Mouse (Mus musculus) ovary, postnatal 10 days (tissue): ENCODE measurements around the gene Wbp2nl.

Experiments
- DNase-seq: peaks from one replicate; pipeline ENCODE4 v3.0.0; 2022; ENCODE audit warnings: low spot score

Gene Wbp2nl

DNA sequence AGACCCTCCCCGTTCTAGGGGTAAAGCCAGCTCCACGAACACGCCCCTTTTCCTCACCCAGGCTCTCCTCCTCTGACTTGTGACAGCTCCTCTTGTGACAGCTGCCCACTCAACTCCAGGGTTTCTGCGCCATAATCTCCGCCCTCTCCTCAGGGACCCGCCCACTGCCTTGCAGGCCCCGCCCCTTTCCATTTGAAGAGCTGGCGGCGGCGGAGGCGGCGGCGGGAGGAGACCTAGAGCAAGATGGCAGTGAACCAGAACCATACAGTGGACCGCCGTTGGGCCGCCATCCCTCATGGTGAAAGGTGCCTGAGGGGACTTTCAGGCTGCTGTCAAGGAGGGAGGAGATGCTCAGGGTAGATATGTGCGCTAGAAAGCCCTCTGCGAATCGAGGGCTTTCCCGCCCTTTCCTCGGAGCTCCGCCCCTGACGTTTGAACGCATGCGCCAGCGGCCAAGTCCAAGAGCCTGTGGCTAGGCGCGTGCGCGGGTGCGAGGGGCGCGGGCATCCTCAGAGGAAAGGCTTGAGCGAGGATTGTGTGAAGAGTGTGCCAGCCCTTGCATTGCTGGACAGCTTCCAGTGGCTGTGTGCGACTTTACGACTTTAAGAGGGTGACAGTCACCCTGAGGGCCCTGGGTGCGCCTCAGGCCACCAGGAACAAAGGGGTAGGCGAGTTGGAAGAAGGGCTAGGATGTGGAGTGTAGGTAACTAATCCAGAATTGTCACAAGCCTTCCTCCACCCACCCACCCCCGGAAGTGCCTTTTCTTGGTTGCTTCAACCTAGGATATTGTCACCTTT lies at the start of gene Wbp2nl:
Gene Wbp2nl, plus strand, starts transcription at position 191 of the 798 bp plus-strand sequence.
- no peak for DNase-seq

DNA sequence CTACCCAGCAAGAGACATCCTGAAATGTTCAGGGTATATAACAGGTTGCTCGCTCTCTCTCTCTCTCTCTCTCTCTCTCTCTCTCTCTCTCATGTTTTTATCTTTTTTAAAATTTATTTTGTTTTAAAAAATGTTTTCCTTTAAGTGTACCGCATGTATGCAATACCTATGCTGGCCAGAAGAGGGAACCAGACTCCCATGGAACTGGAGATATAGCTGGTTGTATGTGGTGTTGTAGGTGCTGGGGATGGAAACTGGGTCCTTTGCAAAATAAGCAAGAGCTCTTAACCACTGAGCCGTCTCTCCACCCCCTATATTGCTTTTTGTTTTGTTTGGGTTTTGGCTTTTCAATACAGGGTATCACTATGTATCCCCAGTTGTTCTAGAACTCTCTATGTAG lies 47.2 kb upstream of the Wbp2nl start:
- no peak for DNase-seq

DNA sequence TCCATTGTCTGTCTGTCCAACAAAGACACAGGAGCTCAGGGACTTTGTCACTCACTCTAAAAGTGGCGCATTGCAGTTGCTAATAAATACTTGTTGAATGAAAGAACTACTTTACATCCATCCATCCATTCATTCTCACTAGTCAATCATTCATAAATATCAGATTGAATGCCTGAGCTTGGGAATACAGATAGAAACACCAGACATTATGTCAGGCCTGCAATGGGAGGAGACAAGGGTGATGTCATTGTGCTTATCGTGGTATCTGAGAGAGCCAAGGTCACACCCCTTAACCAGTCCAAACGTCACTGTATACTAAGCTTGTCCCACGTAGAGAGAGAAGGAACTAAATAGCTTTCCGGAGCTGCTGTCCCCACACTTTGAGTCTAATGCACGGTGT lies 46.7 kb upstream of the Wbp2nl start, which contains the start of gene 1500009C09Rik:
Gene 1500009C09Rik, plus strand, starts transcription at position 301 of the 400 bp plus-strand sequence.
- DNase-seq = no peak

DNA sequence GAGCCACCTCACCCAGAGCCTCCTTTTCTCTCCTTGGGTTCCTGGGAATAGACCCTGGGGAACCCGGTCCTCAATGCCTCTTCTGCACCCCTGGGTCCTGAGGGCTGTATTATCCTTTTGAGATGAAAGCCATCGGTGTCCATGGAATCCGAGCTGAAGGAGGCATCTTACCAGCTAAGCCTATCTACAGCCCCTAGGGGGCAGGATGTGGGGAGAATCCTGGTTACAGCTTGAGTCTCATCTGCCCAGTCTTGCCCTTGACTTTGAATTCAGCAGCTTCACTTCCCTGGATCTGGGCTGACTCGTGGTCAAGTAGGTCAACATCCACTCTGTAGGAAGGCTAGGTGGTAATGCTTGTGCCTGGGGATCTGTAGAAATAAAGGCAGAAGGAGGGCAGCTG lies 43.5 kb upstream of the Wbp2nl start:
- DNase-seq = no peak

DNA sequence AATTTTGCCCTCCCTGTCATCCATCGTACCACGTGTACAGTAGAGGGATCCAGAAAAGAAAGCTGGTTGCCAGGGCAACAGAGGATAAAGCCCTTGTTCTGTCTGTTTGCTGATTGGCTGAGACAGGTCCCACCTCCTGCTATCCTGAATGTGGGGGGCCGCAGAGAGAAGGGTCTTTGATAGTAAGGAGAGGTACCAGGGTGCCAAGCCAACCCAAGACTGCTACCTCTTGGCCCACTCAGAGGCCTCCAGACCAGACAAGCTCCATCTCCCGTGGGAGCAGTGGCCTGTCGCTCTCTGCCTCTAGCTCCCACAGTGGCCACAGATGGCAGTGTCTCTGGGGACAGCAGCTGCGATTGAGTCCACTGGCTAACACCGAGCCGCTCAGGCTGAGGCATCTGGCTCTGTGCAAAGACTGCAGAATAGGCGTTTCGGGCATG lies 42.8 kb upstream of the Wbp2nl start:
- no peak for DNase-seq

DNA sequence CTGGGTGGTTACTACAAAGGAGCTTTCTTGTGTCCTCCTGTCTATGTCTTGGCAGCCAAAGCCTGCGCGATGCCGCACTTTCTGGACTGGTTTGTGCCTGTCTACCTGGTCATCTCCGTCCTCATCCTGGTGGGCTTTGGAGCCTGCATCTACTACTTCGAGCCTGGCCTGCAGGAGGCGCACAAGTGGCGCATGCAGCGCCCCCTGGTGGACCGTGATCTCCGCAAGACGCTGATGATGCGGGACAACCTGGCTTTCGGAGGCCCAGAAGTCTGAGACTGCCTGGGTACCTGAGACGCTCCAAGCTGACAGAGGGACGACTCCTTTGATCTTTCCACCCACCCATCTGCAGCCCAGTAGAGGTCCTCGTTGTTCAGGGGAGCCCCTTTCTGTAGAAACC lies 39.2 kb upstream of the Wbp2nl start:
- DNase-seq = no peak

DNA sequence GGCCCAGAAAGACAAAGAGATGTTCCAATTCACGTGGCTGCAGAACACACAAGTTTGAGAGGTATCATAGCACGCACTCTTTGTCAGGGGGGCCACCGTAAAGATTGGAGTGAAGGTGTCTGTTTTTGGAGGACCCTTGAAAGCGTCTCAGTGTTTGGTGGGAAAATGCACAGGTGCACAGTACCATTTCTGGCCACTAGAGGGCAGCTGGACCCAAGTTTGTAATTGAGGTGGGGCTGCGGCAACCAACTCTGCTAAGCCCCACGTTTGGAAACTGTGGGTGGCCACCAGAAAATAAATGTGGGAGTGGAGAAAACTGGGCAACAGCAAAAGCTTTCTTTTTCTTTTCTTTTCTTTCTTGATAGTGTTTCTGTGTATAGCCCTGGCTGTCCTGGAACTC lies 32.4 kb upstream of the Wbp2nl start:
- no peak for DNase-seq

DNA sequence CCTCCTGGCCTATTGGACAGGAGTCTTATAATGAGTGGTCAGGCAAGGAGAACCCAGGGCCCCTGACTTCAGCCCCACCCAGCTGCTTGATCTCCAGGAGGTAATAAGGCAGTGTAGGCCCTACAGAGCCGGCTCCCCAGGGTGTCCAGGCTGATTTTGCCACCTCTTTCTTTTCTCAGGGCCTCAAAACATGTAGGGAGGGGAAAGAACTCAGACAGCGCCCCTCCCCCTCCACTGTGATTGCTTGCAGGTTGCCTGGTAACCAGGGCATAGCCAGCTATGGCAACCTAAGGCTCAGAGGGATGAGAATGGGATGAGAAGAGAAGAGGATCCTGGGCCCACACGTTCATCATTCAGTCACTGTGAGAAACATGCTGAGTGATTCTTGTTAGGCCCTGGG lies 30.6 kb upstream of the Wbp2nl start:
- DNase-seq = no peak

DNA sequence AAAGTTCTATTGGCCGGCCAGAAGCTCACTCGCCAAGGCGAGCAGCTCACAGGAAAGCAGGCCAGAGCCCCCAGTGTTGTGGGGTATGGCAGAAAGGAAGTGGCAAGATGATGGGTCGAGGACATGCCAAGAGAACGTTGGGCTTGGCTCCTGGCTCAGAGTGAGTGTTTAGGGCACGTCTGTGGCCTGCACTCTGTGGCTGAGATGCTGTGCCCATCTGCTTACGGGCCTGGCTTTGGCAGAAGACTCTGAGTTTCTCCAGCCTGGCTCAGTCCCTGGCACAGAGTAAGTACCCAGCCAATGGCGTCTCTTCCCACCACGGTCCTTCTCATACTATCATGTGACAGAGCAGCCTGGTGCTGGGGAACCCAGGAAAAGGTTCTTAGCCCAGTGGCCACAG lies 30.0 kb upstream of the Wbp2nl start:
- DNase-seq = no peak

DNA sequence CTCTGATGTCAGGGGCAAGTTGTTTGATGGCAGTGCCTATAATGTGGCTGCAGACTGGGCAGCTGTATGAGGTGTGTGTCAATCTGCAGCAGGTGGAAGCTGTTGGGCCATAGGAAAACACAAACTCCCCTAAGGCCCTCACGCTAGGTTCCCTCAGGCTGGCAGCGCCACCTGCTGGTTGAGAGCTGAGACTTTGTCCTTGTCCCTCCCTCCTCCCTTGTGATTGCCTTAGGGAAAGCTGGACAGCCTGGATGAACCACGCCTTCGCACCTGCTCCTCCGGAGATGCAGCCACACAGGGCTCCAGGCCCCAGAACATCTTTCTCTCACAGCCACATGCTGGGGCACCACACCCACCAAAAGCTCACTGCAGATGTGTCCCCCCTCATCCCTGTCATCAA lies 27.6 kb upstream of the Wbp2nl start:
- DNase-seq = peak; percentile 37

DNA sequence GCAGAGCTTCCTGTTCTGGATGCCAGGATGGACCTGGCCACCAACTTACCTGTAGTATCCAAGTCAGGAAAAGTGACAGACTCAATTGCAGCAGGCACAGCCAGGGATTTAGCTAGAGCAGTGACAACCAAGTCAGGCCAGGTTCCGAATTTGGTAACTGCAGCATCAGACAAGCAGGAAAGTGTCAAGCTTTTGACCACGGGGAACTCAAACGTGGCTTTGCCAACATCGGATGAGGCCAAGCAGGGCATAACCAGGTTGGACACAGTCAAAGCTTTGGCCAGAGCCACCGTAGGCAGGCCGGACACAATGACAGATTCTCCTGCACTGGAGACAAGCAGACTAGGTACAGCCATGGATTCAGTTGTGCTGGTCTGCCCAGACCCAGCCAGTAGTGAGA lies 26.5 kb upstream of the Wbp2nl start:
- no peak for DNase-seq

DNA sequence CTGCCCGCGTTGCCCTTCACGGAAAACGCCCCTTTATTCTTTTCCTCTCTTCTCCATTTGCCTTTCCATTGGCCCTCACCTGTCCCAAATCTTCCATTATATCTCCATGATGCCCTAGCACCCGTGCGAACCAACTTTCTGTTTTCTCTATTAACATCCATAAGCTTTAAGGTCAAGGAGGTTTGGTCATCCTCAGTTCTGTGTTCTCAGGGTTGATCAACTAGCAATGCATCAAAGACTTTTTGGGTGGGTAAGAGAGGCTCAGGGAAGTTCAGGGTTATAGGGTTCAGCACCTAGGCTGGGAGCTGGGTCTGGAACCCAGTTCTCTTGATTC lies 24.2 kb upstream of the Wbp2nl start, which contains the start of gene Sept3:
Gene Sept3, plus strand, starts transcription at position 301 of the 334 bp plus-strand sequence.
- no peak for DNase-seq

DNA sequence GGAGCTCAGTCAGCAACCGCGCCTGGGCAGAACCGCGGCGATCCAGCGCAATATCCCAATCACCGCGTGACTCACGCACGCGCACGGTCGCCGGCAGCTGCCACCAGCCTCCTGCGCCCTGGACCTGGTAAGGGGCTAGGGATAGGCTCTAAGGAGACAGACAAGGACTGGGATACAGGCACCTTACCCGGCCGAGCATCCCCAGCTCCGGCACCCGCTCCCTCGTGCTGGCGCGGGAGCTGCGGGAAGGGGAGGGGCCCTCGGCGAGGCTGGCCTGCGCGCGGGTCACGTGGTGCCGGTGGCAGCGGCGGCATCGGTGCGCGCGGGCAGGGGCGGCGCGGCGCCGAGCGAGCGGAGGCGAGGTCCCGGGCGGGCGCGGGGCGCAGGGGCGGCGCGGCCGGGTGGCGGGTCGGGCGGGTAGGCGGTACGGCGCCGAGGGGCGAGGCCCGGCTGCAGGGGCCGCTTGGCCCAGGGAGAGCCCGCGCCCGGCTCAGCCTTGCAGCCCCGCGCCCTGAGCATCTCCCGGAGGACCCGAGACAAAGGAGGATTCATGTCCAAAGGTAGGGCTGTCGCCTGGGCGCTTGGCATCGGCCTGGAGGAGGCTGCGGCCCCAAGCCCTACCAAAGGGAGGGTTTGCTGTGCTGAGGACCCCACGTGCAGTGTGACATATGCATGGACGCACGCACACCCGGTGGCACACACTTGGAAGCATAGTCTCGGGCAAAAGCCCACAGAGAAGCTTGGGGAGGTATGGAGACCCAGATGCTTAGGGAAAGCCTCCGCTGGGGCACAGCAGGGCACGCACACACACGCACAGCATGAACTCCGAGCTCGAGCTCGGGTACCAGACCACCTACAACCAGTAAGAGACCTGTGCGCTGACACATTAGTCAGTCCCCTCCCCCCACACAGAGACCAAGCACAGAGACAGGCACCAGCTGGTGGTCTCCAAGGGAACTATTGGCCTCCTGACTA lies 23.5 kb upstream of the Wbp2nl start:
- no peak for DNase-seq

DNA sequence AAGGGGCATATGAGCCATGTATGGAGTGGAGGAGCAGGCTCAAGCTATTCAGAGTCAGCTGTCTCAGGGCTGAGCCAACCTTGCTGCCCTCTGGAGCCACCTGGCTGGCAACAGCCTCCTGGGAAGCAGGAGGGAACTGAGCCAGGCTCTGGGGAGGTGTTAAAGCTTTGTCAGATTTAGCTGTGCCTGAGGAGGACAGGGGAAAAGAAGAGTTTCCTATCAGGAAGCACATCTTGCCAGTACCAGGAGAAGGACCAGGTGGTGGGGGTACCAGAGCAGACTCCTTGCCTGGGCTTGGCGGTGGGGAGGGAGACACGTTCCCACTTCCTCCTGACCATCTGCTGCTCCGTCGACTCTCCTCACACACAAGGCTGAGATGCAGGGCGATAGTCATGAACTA lies 21.2 kb upstream of the Wbp2nl start:
- no peak for DNase-seq

DNA sequence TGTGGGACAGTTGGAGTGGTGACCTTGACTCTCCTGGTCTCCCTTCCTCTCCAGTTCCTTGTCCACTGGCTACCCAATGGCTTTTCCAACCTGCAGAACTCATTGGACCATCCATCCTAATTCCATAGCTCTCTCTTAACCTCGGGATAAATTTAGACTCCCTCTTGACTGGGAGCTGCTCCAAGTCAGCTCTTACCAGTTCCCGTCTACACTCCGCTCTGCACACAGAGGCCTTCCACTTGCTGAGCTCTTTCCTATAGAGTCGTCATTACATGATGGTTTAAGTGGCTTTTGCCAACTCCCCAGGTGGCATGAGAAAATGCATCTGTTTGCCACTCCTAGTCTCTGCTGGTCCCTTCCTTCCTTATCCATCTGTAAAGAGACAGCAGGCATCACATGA lies 18.1 kb upstream of the Wbp2nl start:
- DNase-seq = no peak

DNA sequence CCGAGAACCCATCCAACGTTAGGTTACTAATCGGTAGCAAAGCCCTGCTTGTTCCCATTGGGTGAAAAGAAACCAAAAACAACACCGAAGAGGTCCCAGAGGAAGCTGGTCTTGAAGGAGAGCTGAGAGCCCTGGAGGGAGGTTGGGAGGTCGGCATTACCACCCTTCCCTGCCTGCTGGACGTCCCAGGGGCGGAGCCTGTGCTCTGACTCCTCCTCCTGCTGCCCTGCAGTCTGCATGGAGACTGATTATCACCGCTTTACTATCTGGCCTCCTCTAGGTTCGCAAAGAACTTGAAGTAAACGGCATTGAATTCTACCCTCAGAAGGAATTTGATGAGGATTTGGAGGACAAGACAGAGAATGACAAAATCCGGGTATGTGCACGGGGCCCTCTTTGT lies 12.6 kb upstream of the Wbp2nl start:
- DNase-seq = no peak

DNA sequence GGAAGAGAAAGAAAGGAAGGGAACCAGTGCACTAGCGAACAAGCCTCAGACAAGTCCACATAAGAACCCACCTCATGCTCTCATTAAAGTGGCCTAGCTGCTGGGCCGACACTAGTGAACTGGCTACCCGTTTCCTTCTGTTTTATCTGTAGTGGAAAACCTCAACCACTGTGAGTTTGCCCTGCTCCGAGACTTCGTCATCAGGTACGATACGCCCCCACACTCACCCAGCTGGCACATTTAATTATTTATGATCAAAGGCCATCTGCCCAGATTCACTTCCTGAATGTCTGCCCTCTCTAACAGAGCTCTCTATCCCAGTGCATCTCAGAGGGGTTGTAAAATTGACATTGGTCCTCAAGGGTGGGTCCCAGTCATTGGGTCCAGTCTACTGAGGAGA lies 8.5 kb upstream of the Wbp2nl start:
- DNase-seq = no peak

DNA sequence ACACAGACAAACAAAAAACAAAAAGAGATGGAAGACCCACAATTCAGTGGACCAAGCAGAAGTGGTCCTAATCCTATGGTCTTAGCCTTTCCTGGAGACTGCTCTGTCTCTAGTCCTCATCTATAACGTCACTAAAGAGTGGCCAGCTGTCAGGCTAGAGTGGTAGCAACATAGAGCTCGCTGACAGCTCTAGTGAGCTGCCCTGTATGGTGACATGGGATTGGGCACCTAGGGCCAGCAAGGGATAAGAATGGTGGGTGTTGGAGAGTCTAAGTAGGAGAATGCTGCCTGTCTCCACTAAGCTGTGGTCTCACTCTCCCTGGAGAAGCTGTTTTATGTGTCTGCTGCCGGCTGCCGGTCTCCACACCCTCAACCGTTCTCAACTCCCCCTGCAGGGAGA lies 5.9 kb upstream of the Wbp2nl start:
- no peak for DNase-seq

DNA sequence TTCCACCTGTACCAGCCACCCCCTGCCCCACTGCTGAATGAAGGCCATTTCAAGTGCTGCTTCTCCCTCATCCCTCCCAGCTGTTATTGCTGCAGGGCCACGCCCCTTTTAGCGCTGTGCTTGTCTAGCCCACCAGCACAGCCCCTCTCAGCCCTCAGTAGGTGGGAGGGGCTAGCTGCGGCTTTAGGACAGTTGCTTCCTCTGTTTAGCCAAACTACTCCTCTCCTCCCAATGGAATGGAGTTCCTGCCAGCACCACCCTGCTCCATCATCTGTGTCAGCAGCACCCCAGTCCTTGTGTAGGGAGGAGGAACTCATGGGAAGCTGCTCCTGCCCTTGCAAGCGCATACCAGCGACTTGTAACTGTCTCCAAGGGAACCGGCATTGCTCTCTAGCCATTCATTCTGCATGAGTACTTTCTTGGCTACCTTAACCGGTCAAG lies 5.5 kb upstream of the Wbp2nl start:
- DNase-seq = no peak

DNA sequence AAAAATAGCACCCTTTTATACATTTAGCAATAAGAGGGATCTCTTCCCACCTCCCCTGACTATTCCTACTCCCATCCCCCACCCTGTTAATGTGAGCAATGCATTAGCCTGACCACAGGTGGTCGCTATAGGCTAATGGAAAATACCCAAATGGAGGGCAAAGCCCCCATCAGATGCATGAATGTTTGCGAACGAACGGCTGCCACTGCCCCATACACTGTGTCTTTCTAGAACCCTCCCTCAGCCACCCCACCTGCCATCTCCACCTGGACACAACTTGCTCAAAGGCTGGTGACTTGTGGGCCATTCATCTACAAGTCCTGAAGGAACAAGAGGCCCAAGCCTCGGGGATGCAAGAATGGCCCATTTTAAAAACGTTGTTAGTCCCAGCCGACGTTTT lies 4.7 kb upstream of the Wbp2nl start:
- DNase-seq = no peak

DNA sequence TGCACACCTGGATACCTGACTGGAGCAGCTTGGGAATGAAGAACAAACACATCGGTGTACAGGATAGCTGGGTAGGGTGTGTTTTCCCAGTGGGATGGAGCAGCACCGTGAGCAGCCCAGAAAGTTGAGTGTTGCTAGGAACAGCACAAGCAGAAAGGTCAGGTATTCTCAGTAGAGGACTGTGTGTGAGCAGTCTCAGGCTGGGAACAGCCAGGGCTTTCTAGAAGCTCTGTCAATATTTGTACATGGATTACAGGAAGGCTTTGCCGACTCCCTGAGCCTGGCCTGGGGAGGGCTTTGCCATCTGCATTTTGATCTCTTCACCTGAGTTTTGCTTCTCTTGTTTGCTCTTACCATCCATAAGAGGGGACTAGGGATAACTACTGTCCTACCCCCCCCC lies 8.4 kb downstream of the Wbp2nl start:
- no peak for DNase-seq

DNA sequence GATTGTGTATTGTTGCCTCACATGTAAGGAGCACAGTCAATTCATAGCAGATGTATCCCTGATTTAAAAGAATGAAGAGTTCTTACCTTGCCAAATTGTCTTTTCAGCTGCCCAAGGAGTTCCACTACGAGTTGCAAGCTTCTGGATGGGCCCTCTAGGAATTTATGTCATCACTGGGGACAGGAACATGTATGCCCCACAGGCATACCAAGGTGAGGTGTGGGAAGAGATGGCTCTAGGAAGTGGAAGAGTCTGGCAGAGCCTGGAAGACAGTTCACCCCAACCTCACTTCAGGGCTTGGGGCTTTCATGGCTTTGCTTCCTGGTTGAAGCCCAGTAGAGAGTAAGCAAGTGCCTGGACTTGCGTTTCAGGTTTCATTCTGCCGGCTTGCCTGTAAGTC lies 9.7 kb downstream of the Wbp2nl start:
- DNase-seq = no peak

DNA sequence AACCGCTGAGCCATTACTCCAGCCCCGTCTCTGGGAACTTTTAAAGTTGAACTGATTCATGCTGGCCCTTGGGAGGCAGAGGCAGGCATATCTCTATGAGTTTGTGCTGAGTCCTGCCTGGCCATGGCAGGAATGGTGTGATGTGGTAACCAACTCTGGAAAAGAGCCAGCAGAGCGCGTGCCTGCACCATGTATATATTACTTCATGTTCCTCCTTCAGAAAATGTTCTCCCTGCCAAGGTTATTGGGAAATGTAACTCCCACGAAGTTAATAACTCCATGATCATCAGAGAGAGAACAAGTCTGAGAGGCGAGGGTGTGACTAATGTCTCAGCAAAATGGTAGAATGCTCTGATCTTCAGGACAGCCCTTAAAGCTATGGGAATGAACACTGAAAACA lies 19.1 kb downstream of the Wbp2nl start:
- DNase-seq = no peak
